In the genomic region with DNA sequence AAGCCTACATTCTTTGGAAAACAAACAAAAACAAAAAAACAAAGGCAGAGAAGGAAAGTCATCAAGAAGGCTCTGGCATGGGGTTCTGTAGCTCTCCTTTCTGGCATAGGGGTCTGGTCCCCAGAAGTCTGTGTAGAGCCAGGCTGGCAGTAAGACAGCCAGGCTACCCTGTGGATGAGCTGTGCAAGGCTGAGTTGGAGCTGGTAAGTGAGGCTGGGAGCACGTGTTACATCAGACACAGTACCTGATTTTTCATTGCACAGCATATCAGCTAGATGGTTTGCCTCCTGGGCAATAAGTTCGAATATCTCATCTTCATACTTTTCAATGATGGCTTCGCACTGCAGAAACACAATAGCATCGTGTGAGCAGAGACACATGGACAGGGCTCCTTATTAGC, we compare ENCODE assay signal across 25 mouse cellular contexts. TPM values are rescaled to one million over a fixed set of nuclear protein-coding genes. Genes with fewer than 3 reads are reported as not detected.
DNase-seq lines count a peak whose midpoint lies in the region; ATAC-seq and TF ChIP-seq lines count a peak whose summit lies in the region.
"Had no signal": no experiment of that assay in that cellular context is flagged by ENCODE, and none has a peak within 500 bp of the region (broad histone marks: within the 10 kb centered on the region; RNA-seq: fewer than 3 reads in every experiment).

No protein-coding gene starts in this region.

- H3K27ac ChIP-seq in hindbrain, embryonic 12.5 days, result no peak overlapping the region
- H3K27ac ChIP-seq in midbrain, embryonic 12.5 days (replicated peaks), result no peak overlapping the region
- no peak overlapping the region for H3K27ac ChIP-seq in left cerebral cortex, adult 2 months
- H3K27ac ChIP-seq: embryonic facial prominence, embryonic 12.5 days; forebrain, embryonic 15.5 days; limb, embryonic 13.5 days; liver, embryonic 14.5 days; lung, embryonic 15.5 days had no signal

- 60% methylated on average over 4 of the region's 4 CpGs for WGBS in hindbrain, embryonic 12.5 days
- 52% methylated on average over 4 of the region's 4 CpGs for WGBS in midbrain, embryonic 12.5 days

- peaks cover 71% of the 10 kb centered on the region for H3K4me1 ChIP-seq in E14TG2a.4 (replicated peaks; ENCODE audit: low read depth, low read length)
- H3K4me1 ChIP-seq in hindbrain, embryonic 12.5 days, result peaks cover 7% of the 10 kb centered on the region; the same call in 1 of the 2 replicates
- peaks cover 25% of the 10 kb centered on the region; the same call in 1 of the 2 replicates for H3K4me1 ChIP-seq in midbrain, embryonic 12.5 days

- ATAC-seq in cerebellum, adult (ENCODE audit: insufficient number of reproducible peaks, low FRiP score, low TSS enrichment), result no peak
- ATAC-seq in hindbrain, embryonic 12.5 days (ENCODE audit: low FRiP score), result no peak
- ATAC-seq in midbrain, embryonic 12.5 days (ENCODE audit: low FRiP score, low read depth), result no peak
- ATAC-seq: forebrain, embryonic 15.5 days had no signal

- H3K9me3 ChIP-seq in E14TG2a.4 (ENCODE audit: low read length), result no peaks in the 10 kb centered on the region
- H3K9me3 ChIP-seq in hindbrain, embryonic 12.5 days (replicated peaks), result no peaks in the 10 kb centered on the region
- no peaks in the 10 kb centered on the region for H3K9me3 ChIP-seq in midbrain, embryonic 12.5 days
- H3K9me3 ChIP-seq: embryonic facial prominence, embryonic 12.5 days; forebrain, embryonic 15.5 days; limb, embryonic 13.5 days; lung, embryonic 15.5 days had no signal

- H3K27me3 ChIP-seq in E14TG2a.4 (ENCODE audit: insufficient read depth, low read length), result no peaks in the 10 kb centered on the region
- peaks cover 55% of the 10 kb centered on the region for H3K27me3 ChIP-seq in hindbrain, embryonic 12.5 days
- peaks cover 75% of the 10 kb centered on the region for H3K27me3 ChIP-seq in midbrain, embryonic 12.5 days

- peak overlapping the region; percentile 49 for H3K4me3 ChIP-seq in E14TG2a.4 (replicated peaks; ENCODE audit: low read length)
- no peak overlapping the region for H3K4me3 ChIP-seq in hindbrain, embryonic 12.5 days
- H3K4me3 ChIP-seq in midbrain, embryonic 12.5 days, result peak overlapping the region; percentile 57
- H3K4me3 ChIP-seq in left cerebral cortex, adult 2 months, result no peak overlapping the region
- H3K4me3 ChIP-seq: embryonic facial prominence, embryonic 12.5 days; erythroblast, embryonic 14.5 days; forebrain, embryonic 15.5 days; limb, embryonic 13.5 days; lung, embryonic 15.5 days had no signal

- TF ChIP-seq CTCF in E14TG2a.4 (conservative IDR thresholded peaks at IDR 0.05; ENCODE audit: low read length), result no peak
- no peak for TF ChIP-seq CTCF in left cerebral cortex, adult 2 months (IDR thresholded peaks at IDR 0.05)

- peak; percentile 56 to 58 for DNase-seq in cerebellum, postnatal 25 days
- DNase-seq in layer of hippocampus, postnatal 36 days, result no peak
- DNase-seq in right cerebral cortex, postnatal 25 days, result no peak
- DNase-seq in left cerebral cortex, adult 2 months (ENCODE audit: extremely low spot score in 1 of 2, low spot score in 2 of 2), result no peak
- DNase-seq: gastrocnemius, postnatal 25 days; kidney, postnatal 36 days; layer of hippocampus, adult 9-11 months; lung, postnatal 4 days; right cerebral cortex, postnatal 4 days; thymus, adult 2 months had no signal

- intact Hi-C loops in left cerebral cortex, adult 2 months (cut with DNase I), result no loop called here

- H3K4me2 ChIP-seq in hindbrain, embryonic 12.5 days (replicated peaks), result peak overlapping the region; percentile 77
- H3K4me2 ChIP-seq in midbrain, embryonic 12.5 days (replicated peaks), result peak overlapping the region; percentile 60
- H3K4me2 ChIP-seq: embryonic facial prominence, embryonic 12.5 days; forebrain, embryonic 15.5 days; limb, embryonic 13.5 days; lung, embryonic 15.5 days had no signal

- H3K36me3 ChIP-seq in E14TG2a.4 (ENCODE audit: insufficient read depth, low read length), result peaks cover 59% of the 10 kb centered on the region
- H3K36me3 ChIP-seq in hindbrain, embryonic 12.5 days, result no peaks in the 10 kb centered on the region
- H3K36me3 ChIP-seq in midbrain, embryonic 12.5 days, result no peaks in the 10 kb centered on the region
- H3K36me3 ChIP-seq: embryonic facial prominence, embryonic 12.5 days; forebrain, embryonic 15.5 days; limb, embryonic 13.5 days; lung, embryonic 15.5 days had no signal

- no peak overlapping the region for H3K9ac ChIP-seq in hindbrain, embryonic 12.5 days
- peak overlapping the region; percentile 68 for H3K9ac ChIP-seq in midbrain, embryonic 12.5 days (replicated peaks)
- H3K9ac ChIP-seq: embryonic facial prominence, embryonic 12.5 days; forebrain, embryonic 15.5 days; limb, embryonic 13.5 days; liver, embryonic 14.5 days; lung, embryonic 15.5 days had no signal

RNA-seq across cellular contexts. Expression of gene Cnpy1, which starts 38.6 kb away (rescaled TPM):
- polyA plus RNA-seq in hindbrain, embryonic 12.5 days (2016; fragmentation: Nextera tagmentation; extraction: Ambion mirVana), result 50.6 and 69.9 TPM in 2 replicates
- 96.7 and 148 TPM in 2 replicates for polyA plus RNA-seq in midbrain, embryonic 12.5 days (2016; fragmentation: Nextera tagmentation; extraction: Ambion mirVana)
- total RNA-seq in layer of hippocampus, postnatal 36 days (2021), result under 1 TPM; 0.32 to 0.94 TPM
- total RNA-seq in left cerebral cortex, adult 2 months (2021), result not detected
- total RNA-seq: adrenal gland, adult 18-20 months; gastrocnemius, postnatal 25 days; neutrophil, adult 5-6 weeks had no signal
- polyA plus RNA-seq: erythroblast, embryonic 14.5 days; heart, postnatal 0 days; thymus, adult 2 months had no signal

RNA-seq across cellular contexts. Expression of gene En2, which starts 41.5 kb away (rescaled TPM):
- polyA plus RNA-seq in hindbrain, embryonic 12.5 days (2016; fragmentation: Nextera tagmentation; extraction: Ambion mirVana), result 0.66 and 0.86 TPM in 2 replicates
- 1.5 and 2.1 TPM in 2 replicates for polyA plus RNA-seq in midbrain, embryonic 12.5 days (2016; fragmentation: Nextera tagmentation; extraction: Ambion mirVana)
- under 1 TPM; 0.25 to 0.28 TPM for total RNA-seq in layer of hippocampus, postnatal 36 days (2021)
- total RNA-seq in left cerebral cortex, adult 2 months (2021), result under 1 TPM; 0.09 to 0.59 TPM
- total RNA-seq: neutrophil, adult 5-6 weeks had no signal
- polyA plus RNA-seq: embryonic facial prominence, embryonic 12.5 days; erythroblast, embryonic 14.5 days; forebrain, embryonic 15.5 days; heart, postnatal 0 days; limb, embryonic 13.5 days; liver, embryonic 14.5 days; lung, embryonic 15.5 days; stomach, embryonic 16.5 days; urinary bladder, adult 2 months had no signal

Comparison
In these comparisons a context has a peak if more than half of its experiments do, and no peak if none do; other contexts are left out.
1. DNase-seq: peak in cerebellum, postnatal 25 days (2 of 2); none in layer of hippocampus, postnatal 36 days (0 of 2), right cerebral cortex, postnatal 25 days (single experiment) and left cerebral cortex, adult 2 months (0 of 2).
2. H3K4me3 ChIP-seq: peak in E14TG2a.4 (single experiment) and midbrain, embryonic 12.5 days (single experiment); none in hindbrain, embryonic 12.5 days (single experiment) and left cerebral cortex, adult 2 months (single experiment).